ENCODE assay signal across 26 mouse cellular contexts in the genomic region with DNA sequence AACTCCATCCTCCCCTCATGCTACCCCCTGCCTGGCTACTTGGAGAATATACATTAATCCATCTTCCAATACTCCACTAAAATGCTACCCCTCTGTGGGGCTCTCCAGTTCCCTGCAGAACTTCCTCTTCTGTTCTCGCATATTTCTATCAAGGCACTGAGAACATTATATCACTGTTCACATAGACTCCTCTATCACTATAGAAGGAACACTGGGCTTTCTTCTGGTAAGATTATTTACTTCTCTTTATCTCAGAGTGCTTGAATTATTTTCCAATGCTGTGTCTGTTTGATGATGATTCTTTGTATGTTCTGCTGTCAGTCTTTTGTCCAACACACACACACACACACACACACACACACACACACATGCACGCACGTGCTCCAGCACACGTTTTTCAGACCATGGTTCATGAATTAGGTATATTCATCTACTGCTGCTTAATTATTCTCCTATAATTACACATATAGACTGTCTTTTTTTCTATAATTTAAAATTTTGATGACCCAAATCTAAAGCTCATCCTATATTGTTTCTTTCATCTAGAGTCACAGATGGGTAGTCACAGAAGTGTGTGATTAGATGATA.
"Had no signal": no experiment of that assay in that cellular context is flagged by ENCODE, and none has a peak within 500 bp of the region (broad histone marks: within the 10 kb centered on the region; RNA-seq: fewer than 3 reads in every experiment).

No protein-coding gene starts in this region.

- DNase-seq: cerebellum, adult 9-11 months; cerebellum, postnatal 10 days; cerebellum, postnatal 14 days; cerebellum, postnatal 25 days; cerebellum, postnatal 36 days; embryo, embryonic 11 days; forebrain, postnatal 0 days; gastrocnemius, adult 2 months; gastrocnemius, postnatal 10 days; gastrocnemius, postnatal 14 days; gastrocnemius, postnatal 25 days; gastrocnemius, postnatal 36 days; heart, adult 18-20 months; heart, adult 2 months had no signal

- H3K4me3 ChIP-seq: embryonic facial prominence, embryonic 10.5 days; embryonic facial prominence, embryonic 12.5 days; embryonic facial prominence, embryonic 13.5 days; embryonic facial prominence, embryonic 15.5 days; erythroblast, embryonic 14.5 days; forebrain, embryonic 10.5 days; forebrain, embryonic 12.5 days; forebrain, embryonic 13.5 days; forebrain, embryonic 15.5 days; gastrocnemius, adult 2 months; heart, adult 2 months; heart, embryonic 10.5 days had no signal

- H3K36me3 ChIP-seq: embryonic facial prominence, embryonic 10.5 days; embryonic facial prominence, embryonic 12.5 days; embryonic facial prominence, embryonic 13.5 days; embryonic facial prominence, embryonic 15.5 days; forebrain, embryonic 10.5 days; forebrain, embryonic 12.5 days; forebrain, embryonic 15.5 days; heart, embryonic 10.5 days had no signal

- H3K9ac ChIP-seq: embryonic facial prominence, embryonic 12.5 days; embryonic facial prominence, embryonic 13.5 days; embryonic facial prominence, embryonic 15.5 days; forebrain, embryonic 12.5 days; forebrain, embryonic 13.5 days; forebrain, embryonic 15.5 days; forebrain, postnatal 0 days had no signal

- H3K4me1 ChIP-seq: forebrain, embryonic 12.5 days; forebrain, embryonic 13.5 days; forebrain, embryonic 15.5 days; heart, embryonic 10.5 days had no signal

- ATAC-seq: forebrain, embryonic 13.5 days; forebrain, embryonic 14.5 days; forebrain, embryonic 15.5 days; forebrain, embryonic 16.5 days; forebrain, postnatal 0 days had no signal

- H3K27me3 ChIP-seq: embryonic facial prominence, embryonic 12.5 days; embryonic facial prominence, embryonic 13.5 days; embryonic facial prominence, embryonic 15.5 days; forebrain, embryonic 12.5 days; forebrain, embryonic 13.5 days; forebrain, embryonic 15.5 days had no signal

- H3K9me3 ChIP-seq: embryonic facial prominence, embryonic 10.5 days; embryonic facial prominence, embryonic 12.5 days; embryonic facial prominence, embryonic 13.5 days; embryonic facial prominence, embryonic 15.5 days; forebrain, embryonic 10.5 days; forebrain, embryonic 12.5 days; forebrain, embryonic 13.5 days; forebrain, embryonic 15.5 days; heart, embryonic 10.5 days had no signal

- H3K4me2 ChIP-seq: embryonic facial prominence, embryonic 12.5 days; embryonic facial prominence, embryonic 13.5 days; embryonic facial prominence, embryonic 15.5 days; forebrain, embryonic 12.5 days; forebrain, embryonic 13.5 days; forebrain, embryonic 15.5 days had no signal

- H3K27ac ChIP-seq: embryonic facial prominence, embryonic 10.5 days; embryonic facial prominence, embryonic 12.5 days; embryonic facial prominence, embryonic 13.5 days; embryonic facial prominence, embryonic 15.5 days; forebrain, embryonic 10.5 days; forebrain, embryonic 12.5 days; forebrain, embryonic 13.5 days; forebrain, embryonic 15.5 days; gastrocnemius, adult 2 months; heart, adult 2 months; heart, embryonic 10.5 days had no signal
